Mouse (Mus musculus) stomach, postnatal 0 days (tissue): ENCODE measurements around the gene Scn5a. TPM values are rescaled to one million over a fixed set of nuclear protein-coding genes. Genes with fewer than 3 reads are reported as not detected.

Source experiments
- ATAC-seq: fragments of 200-750 bp; cut with Nextera tagmentation; 2 replicates; pipeline ENCODE4 v1.8.0; 2017; ENCODE audit not compliant: low FRiP score, low TSS enrichment
- DNase-seq: peaks from one replicate; pipeline ENCODE4 v3.0.0-alpha.2; 2016; ENCODE audit warnings: low spot score
- H3K27ac ChIP-seq: fragments of 300-500 bp; sonication (generic); replicated peaks from 2 replicates; pipeline ENCODE4 v1.5.1; 2014; ENCODE audit warnings: mild to moderate bottlenecking, control low read depth
- H3K27me3 ChIP-seq: fragments of 300-500 bp; sonication (generic); 2 replicates; pipeline ENCODE4 v1.6.1; 2014; ENCODE audit warnings: low read length; ENCODE audit not compliant: control insufficient read depth, insufficient read depth
- H3K36me3 ChIP-seq: fragments of 300-500 bp; sonication (generic); 2 replicates; pipeline ENCODE4 v1.6.1; 2014; ENCODE audit warnings: low read length, mixed read lengths; ENCODE audit not compliant: control insufficient read depth, insufficient read depth
- H3K4me1 ChIP-seq: fragments of 300-500 bp; sonication (generic); replicated peaks from 2 replicates; pipeline ENCODE4 v1.6.1; 2014; ENCODE audit warnings: antibody characterized with exemption; ENCODE audit not compliant: control insufficient read depth, insufficient read depth
- H3K4me2 ChIP-seq: fragments of 300-500 bp; sonication (generic); replicated peaks from 2 replicates; pipeline ENCODE4 v1.6.1; 2014; ENCODE audit warnings: low read depth, mild to moderate bottlenecking, control low read depth, moderate library complexity
- H3K4me3 ChIP-seq: fragments of 300-500 bp; sonication (generic); 2 replicates; pipeline ENCODE4 v1.5.1; 2014; ENCODE audit warnings: low read depth, low read length, control low read depth
- H3K9ac ChIP-seq: fragments of 300-500 bp; sonication (generic); 2 replicates; pipeline ENCODE4 v1.6.1; 2014; ENCODE audit warnings: mild to moderate bottlenecking, low read length, control low read depth, mixed read lengths
- H3K9me3 ChIP-seq: fragments of 300-500 bp; sonication (generic); 2 replicates; pipeline ENCODE4 v1.6.1; 2016; ENCODE audit warnings: low read length; ENCODE audit not compliant: control insufficient read depth
- CTCF ChIP-seq: IDR thresholded peaks from 2 replicates; pipeline ENCODE4 v1.5.1; 2016; ENCODE audit warnings: antibody characterized with exemption, low read depth, mild to moderate bottlenecking, moderate library complexity
- EP300 ChIP-seq: optimal IDR thresholded peaks from 2 replicates; pipeline ENCODE3; 2016; ENCODE audit warnings: antibody characterized with exemption
- WGBS: fragments of 180-500 bp; shearing (Covaris S2); extraction: QIAGEN DNeasy Blood & Tissue Kit; methylation state at CpG from one replicate; pipeline ENCODE4 v1.1.7; 2014; 5-methylcytosine and 5-hydroxymethylcytosine counted together
- polyA plus RNA-seq: library from polyadenylated mRNA; unstranded; fragments of >200 nt; fragmentation: Nextera tagmentation; extraction: Ambion mirVana; gene quantifications from 2 replicates; pipeline ENCODE4 v1.2.1, GENCODE M21; 2015

Gene Scn5a
- polyA plus RNA-seq, 1 experiment from 2014 or later: 0.18 TPM

GRCm38 (mm10) chr9:119484420-119484819, 94.4 kb downstream of the Scn5a start:
- no peak overlapping the region for H3K4me3 ChIP-seq
- H3K9ac ChIP-seq: no peak overlapping the region
- WGBS: 68% methylated on average over 9 of the region's 9 CpGs
- H3K27me3 ChIP-seq: no peaks in the 10 kb centered on the region
- no peak overlapping the region for H3K4me2 ChIP-seq
- H3K36me3 ChIP-seq: no peaks in the 10 kb centered on the region
- DNase-seq (no peak), ATAC-seq (no peak)
- no peak overlapping the region for H3K27ac ChIP-seq
- H3K4me1 ChIP-seq: no peaks in the 10 kb centered on the region
- no peak for TF ChIP-seq CTCF
- TF ChIP-seq EP300: no peak
- no peaks in the 10 kb centered on the region for H3K9me3 ChIP-seq

- WGBS: 45% methylated on average over 23 of the region's 23 CpGs
- H3K9ac ChIP-seq: no peak overlapping the region
- no peak for TF ChIP-seq CTCF
- TF ChIP-seq EP300: no peak
These were observed 95.1 kb downstream of the Scn5a start for GRCm38 (mm10) chr9:119483554-119484353.

DNA sequence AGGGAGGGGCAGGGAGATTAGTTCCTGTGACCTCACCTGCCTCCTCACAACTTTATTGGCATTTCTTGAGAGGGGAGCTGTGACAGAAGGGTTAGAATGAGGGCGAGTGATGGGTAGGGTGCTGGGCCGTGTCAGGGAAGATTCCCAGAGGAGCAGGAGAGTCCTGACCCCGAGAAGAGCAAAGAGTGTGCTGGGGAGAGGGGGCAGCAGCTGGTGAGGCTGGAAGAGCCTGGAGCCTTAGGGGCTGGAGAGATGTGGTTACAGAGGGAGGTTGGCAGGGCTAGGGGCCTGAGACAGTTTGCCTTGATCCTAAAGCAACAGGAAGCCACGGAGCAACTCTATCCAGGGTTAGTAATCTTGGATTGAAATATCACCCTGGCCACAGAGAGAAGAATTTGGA, 97.2 kb downstream of the Scn5a start:
- ATAC-seq: no peak
- H3K4me3 ChIP-seq: no peak overlapping the region
- H3K9ac ChIP-seq: no peak overlapping the region
- H3K36me3 ChIP-seq: no peaks in the 10 kb centered on the region
- no peaks in the 10 kb centered on the region for H3K4me1 ChIP-seq
- H3K4me2 ChIP-seq: no peak overlapping the region
- H3K9me3 ChIP-seq: no peaks in the 10 kb centered on the region
- H3K27ac ChIP-seq: no peak overlapping the region
- WGBS: 81% methylated on average over 4 of the region's 4 CpGs
- no peak for TF ChIP-seq EP300
- TF ChIP-seq CTCF: no peak
- DNase-seq: no peak
- H3K27me3 ChIP-seq: no peaks in the 10 kb centered on the region

More at GRCm38 (mm10) chr9:119483554-119484353, 95.1 kb downstream of the Scn5a start:
- no peak for DNase-seq
- no peak; the same call in 1 of the 2 replicates for ATAC-seq
- no peaks in the 10 kb centered on the region for H3K9me3 ChIP-seq
- no peaks in the 10 kb centered on the region for H3K36me3 ChIP-seq
- no peaks in the 10 kb centered on the region for H3K27me3 ChIP-seq
- no peak overlapping the region for H3K4me2 ChIP-seq
- H3K4me3 ChIP-seq: no peak overlapping the region
- no peak overlapping the region for H3K27ac ChIP-seq
- H3K4me1 ChIP-seq: no peaks in the 10 kb centered on the region

- H3K27ac ChIP-seq: no peak overlapping the region
- TF ChIP-seq CTCF (no peak), EP300 (no peak)
- H3K4me1 ChIP-seq: no peaks in the 10 kb centered on the region
- ATAC-seq (no peak), DNase-seq (no peak)
- H3K36me3 ChIP-seq: no peaks in the 10 kb centered on the region
- H3K27me3 ChIP-seq: no peaks in the 10 kb centered on the region
- H3K4me2 ChIP-seq: no peak overlapping the region
- no peaks in the 10 kb centered on the region for H3K9me3 ChIP-seq
- H3K9ac ChIP-seq: no peak overlapping the region
- no peak overlapping the region for H3K4me3 ChIP-seq
- WGBS: 64% methylated on average over 8 of the region's 8 CpGs
These were observed 99.5 kb downstream of the Scn5a start for GRCm38 (mm10) chr9:119479297-119479696.

- Histone ChIP-seq H3K4me3 (no peak overlapping the region), H3K4me1 (no peaks in the 10 kb centered on the region), H3K36me3 (no peaks in the 10 kb centered on the region), H3K9ac (no peak overlapping the region), H3K27ac (no peak overlapping the region), H3K9me3 (no peaks in the 10 kb centered on the region), H3K27me3 (no peaks in the 10 kb centered on the region), H3K4me2 (no peak overlapping the region)
- ATAC-seq (no peak), DNase-seq (no peak)
- WGBS: 70% methylated on average over 11 of the region's 11 CpGs
- TF ChIP-seq EP300: no peak
- no peak for TF ChIP-seq CTCF
These were observed 100.5 kb downstream of the Scn5a start for GRCm38 (mm10) chr9:119478345-119478744.

- H3K9ac ChIP-seq: no peak overlapping the region
- DNase-seq: no peak
- H3K4me3 ChIP-seq: no peak overlapping the region
- no peaks in the 10 kb centered on the region for H3K36me3 ChIP-seq
- H3K27me3 ChIP-seq: no peaks in the 10 kb centered on the region
- no peak for ATAC-seq
- TF ChIP-seq CTCF (no peak), EP300 (no peak)
- no peak overlapping the region for H3K27ac ChIP-seq
- no peaks in the 10 kb centered on the region for H3K9me3 ChIP-seq
- no peak overlapping the region for H3K4me2 ChIP-seq
- no peaks in the 10 kb centered on the region for H3K4me1 ChIP-seq
- WGBS: 39% methylated on average over 6 of the region's 6 CpGs
These were observed 101.1 kb downstream of the Scn5a start for GRCm38 (mm10) chr9:119477754-119478153.
